Mouse (Mus musculus): ENCODE measurements around the gene Cdkn2aipnl. TPM values are rescaled to one million over a fixed set of nuclear protein-coding genes. Genes with fewer than 3 reads are reported as not detected.

Gene Cdkn2aipnl
- total RNA-seq (2023): 10 to 100 TPM; 53.6 to 54.1 TPM

DNA sequence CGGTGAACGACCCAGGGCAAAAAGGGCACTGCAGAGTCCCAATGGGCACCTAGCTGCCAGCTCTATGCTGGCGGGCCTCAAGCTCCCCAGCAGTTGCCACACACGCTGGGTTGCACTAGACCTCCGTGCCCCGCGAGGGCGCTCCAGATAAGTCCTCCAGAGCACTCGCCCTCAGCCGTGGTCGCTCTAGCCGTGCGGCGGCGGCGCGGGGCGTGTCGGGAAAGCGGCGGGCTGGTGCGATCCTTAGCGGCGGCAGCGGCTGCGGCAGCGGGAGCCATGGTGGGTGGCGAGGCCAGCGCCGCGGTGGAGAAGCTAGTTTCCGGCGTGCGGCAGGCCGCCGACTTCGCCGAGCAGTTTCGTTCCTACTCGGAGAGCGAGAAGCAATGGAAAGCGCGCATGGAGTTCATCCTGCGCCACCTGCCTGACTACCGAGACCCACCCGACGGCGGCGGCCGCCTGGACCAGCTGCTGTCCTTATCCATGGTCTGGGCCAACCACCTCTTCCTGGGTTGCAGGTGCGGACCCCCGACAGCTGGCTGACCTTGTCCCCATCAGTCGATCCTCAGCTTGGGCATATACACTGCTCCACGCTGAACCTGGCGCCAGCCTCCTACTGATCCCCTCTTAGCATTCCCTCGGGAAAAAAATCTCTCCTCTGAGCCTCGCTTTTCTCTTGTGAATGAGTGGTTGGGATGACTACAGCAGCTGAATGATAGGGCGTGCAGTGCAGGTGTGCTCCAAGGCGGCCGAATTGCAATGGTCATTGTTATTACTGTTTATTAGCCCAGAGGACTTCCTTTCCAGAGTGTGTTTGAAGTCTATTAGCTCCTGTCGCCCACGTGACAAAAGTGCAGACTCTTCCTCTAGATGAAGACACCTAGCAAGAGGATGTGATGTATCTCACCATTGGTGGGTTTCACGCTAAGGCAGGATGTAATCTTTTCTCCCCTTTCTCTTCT, at the start of gene Cdkn2aipnl:
Gene Cdkn2aipnl, plus strand, starts transcription at position 219 of the 959 bp plus-strand sequence.

DNA sequence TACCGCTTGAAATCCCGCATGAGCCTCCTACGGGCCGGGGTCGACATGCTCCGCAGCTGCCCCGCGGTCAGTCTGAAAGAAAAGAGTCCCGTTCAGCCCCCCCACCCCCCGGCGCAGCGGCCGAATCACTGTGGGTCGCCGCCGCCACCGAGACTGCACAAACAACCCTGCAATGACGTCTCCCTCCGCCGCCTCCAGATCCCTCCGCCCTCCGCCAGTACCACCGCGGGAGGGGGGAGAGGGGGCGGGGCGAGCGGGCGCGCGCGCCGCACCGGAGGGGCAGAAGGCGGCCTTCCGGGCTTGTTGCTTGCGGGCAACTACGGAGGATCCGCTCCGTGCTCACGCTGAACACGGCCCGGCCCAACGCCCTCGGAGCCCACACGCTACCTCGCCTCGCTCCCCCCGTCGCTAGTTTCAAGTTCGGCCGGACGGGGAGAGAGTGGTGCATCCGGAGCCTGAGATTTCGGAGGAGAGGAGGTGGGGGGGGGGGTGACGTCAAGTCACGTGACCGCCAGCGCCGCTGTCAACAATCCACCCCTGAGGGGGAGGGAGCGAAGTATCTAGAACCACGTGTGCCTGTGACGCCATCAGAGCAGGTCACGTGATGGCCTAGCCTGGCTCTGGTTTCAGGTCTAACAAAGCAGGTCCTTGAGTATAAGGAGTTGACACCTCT, 33.0 kb downstream of the Cdkn2aipnl start, which contains the start of gene Ube2b:
Gene Ube2b, minus strand, starts transcription at position 473 of the 673 bp plus-strand sequence.

DNA sequence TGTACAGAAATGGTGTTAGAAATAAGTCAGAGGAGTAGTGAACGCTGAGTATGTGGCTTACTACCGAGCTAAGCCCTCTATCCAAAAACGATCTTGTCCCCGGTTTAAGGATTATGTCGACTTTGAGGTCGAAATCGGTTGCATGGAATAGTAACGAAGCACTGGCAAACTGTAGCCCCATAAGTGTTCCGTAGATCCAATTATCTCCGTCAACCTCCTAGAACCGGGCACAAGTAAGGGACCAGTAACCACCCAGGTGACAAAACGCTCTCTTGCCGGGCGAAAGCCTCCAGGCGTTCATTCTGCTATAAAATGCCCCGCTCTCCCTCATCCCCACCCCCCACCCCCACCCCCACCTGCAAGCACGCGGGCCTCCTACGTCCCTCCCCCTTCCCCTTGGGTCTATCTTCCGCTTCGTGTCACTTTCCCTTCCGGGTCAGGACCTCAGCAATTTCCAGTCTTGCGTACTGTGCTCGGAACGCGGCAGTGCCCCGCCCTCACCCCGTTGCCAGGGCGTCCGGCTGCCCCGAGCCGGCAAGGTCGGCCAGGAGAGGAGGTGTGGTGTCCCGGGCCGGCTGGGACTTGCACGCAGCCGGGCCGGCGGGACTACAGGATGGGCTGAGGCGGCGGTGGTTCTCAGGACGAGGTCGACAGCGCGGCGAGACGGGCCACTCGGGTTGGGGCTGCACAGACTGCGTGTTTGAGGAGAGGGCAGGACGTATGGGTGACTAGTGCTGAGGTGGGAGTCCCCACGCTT, 36.5 kb downstream of the Cdkn2aipnl start, which contains the start of gene Cdkl3:
Gene Cdkl3, plus strand, starts transcription at position 450 of the 757 bp plus-strand sequence.

Other genes with a start within 250 kb of the Cdkn2aipnl start
- 10 to 100 TPM; 59.1 to 76.4 TPM for gene Sec24a, start 204.0 kb upstream of the Cdkn2aipnl start, total RNA-seq (2023)
- gene Sar1b, start 204.0 kb upstream of the Cdkn2aipnl start, total RNA-seq (2023): 10 to 100 TPM; 29.3 to 37.8 TPM
- gene Jade2, start 110.0 kb upstream of the Cdkn2aipnl start, total RNA-seq (2023): 10 to 100 TPM; 69.9 to 75.1 TPM
- 100 to 1,000 TPM; 182 to 188 TPM for gene Ube2b, start 33.1 kb downstream of the Cdkn2aipnl start, total RNA-seq (2023)
- gene Cdkl3, start 36.6 kb downstream of the Cdkn2aipnl start, total RNA-seq (2023): 1 to 10 TPM; 4.7 to 7.8 TPM
- 100 to 1,000 TPM in 1 of 2 experiments, 10 to 100 TPM in 1; 95.7 to 109 TPM for gene Ppp2ca, start 131.0 kb downstream of the Cdkn2aipnl start, total RNA-seq (2023)
- not detected for gene Olfr1373, start 177.9 kb downstream of the Cdkn2aipnl start, total RNA-seq (2023)
- gene Olfr1371, start 246.3 kb downstream of the Cdkn2aipnl start, total RNA-seq (2023): not detected

Data from B cell, adult 67 days (primary cell).